Mouse (Mus musculus): Measurements from ENCODE around the gene Olfr437. TPM values are rescaled to one million over a fixed set of nuclear protein-coding genes. Genes with fewer than 3 reads are reported as not detected.

Gene Olfr437
- not detected for polyA plus RNA-seq (2017; shearing (Covaris generic))

GRCm38 (mm10) chr6:43162982-43163381, at the start of gene Olfr437:
Gene Olfr437, plus strand, starts transcription at chr6:43163282.

GRCm38 (mm10) chr6:43146267-43146666, 16.8 kb upstream of the Olfr437 start, which contains the start of gene Olfr237-ps1:
Gene Olfr237-ps1, plus strand, starts transcription at chr6:43146567.

GRCm38 (mm10) chr6:43171840-43172239, 8.8 kb downstream of the Olfr437 start, which contains the start of gene Olfr13:
Gene Olfr13, plus strand, starts transcription at chr6:43172140.

GRCm38 (mm10) chr6:43196781-43197180, 33.7 kb downstream of the Olfr437 start, which contains the start of gene Olfr435:
Gene Olfr435, plus strand, starts transcription at chr6:43197146.

GRCm38 (mm10) chr6:43212873-43213272, 49.8 kb downstream of the Olfr437 start, which contains the start of gene Olfr434:
Gene Olfr434, plus strand, starts transcription at chr6:43213021.

Other genes starting within 250 kb of the Olfr437 start
- not detected for gene Olfr446, start 241.9 kb upstream of the Olfr437 start, polyA plus RNA-seq (2017; shearing (Covaris generic))
- gene Olfr444, start 214.2 kb upstream of the Olfr437 start, polyA plus RNA-seq (2017; shearing (Covaris generic)): not detected
- not detected for gene Olfr441, start 56.9 kb upstream of the Olfr437 start, polyA plus RNA-seq (2017; shearing (Covaris generic))
- 0.06 TPM for gene Olfr237-ps1, start 16.7 kb upstream of the Olfr437 start, polyA plus RNA-seq (2017; shearing (Covaris generic))
- gene Olfr13, start 8.9 kb downstream of the Olfr437 start, polyA plus RNA-seq (2017; shearing (Covaris generic)): not detected
- gene Olfr435, start 33.9 kb downstream of the Olfr437 start, polyA plus RNA-seq (2017; shearing (Covaris generic)): not detected
- not detected for gene Olfr434, start 49.7 kb downstream of the Olfr437 start, polyA plus RNA-seq (2017; shearing (Covaris generic))
- not detected for gene Olfr47, start 68.2 kb downstream of the Olfr437 start, polyA plus RNA-seq (2017; shearing (Covaris generic))
- 4.1 TPM for gene Arhgef5, start 102.3 kb downstream of the Olfr437 start, polyA plus RNA-seq (2017; shearing (Covaris generic))
- gene Nobox, start 146.3 kb downstream of the Olfr437 start, polyA plus RNA-seq (2017; shearing (Covaris generic)): not detected